Mouse (Mus musculus) megakaryocyte, adult 5-6 weeks (primary cell): ENCODE measurements at regions not wholly inside any gene's neighbourhood (a gene's known extent, or its start where the extent isn't known, plus 50 kb on each side); places are given as distances from the start of the nearest gene placed in this dataset.
"Not testable (repeated sequence)": the region's sequence is repeated elsewhere in the genome, so short reads cannot be mapped to it uniquely, and the experiment has no call there.

Experiments
- ATAC-seq: 2 replicates; pipeline ENCODE4 v1.8.0; 2016; ENCODE audit warnings: mild to moderate bottlenecking, inconsistent platforms; ENCODE audit not compliant: poor library complexity, severe bottlenecking

DNA sequence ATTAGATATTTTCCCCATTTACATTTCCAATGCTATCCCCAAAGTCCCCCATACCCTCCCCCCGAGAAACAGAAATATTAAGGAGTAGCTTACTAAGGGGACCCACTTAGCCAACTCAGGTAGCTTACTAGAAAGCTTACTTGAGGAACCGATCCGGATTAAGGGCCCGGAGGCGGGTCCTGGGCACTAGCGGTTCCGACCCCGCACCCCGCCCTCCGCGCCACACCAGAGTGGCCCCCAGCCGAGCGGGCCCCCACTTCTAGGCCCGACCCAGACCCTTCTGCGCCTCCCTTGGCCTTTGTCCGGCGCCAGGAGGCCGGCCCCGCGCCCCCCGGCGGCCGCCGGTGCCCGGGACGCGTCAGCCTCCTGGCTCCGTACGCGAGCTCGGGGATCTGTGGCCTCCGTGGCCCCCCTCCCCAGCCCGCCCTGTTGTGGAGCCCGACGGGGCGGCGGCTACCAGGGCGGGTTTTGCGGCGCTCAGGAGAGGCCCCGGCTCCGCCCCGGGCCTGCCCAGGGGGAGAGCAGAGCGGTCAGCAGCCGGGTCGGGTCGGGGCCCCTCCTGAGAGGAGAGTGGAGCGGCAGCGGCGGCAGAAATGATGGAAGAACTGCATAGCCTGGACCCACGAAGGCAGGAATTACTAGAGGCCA, 106.5 kb downstream of the Zfp600 start:
- peak; percentile 43 for ATAC-seq

- not testable (repeated sequence) for ATAC-seq
These were observed 107.2 kb downstream of the Zfp600 start for GRCm38 (mm10) chr4:146263790-146264189.

GRCm38 (mm10) chr4:146270119-146270747, 113.6 kb downstream of the Zfp600 start:
- peak; percentile 100 for ATAC-seq
